Mouse (Mus musculus) bone marrow macrophage, adult 2 months (primary cell): ENCODE results near the gene Porcn.

ENCODE experiments used
- CTCF ChIP-seq: IDR thresholded peaks from 2 replicates; pipeline ENCODE4 v1.5.1; 2012; ENCODE audit warnings: low read depth, mild to moderate bottlenecking, low read length, moderate library complexity
- POLR2A ChIP-seq: IDR thresholded peaks from 2 replicates; pipeline ENCODE4 v1.6.1; 2012; ENCODE audit warnings: mild to moderate bottlenecking, low read depth, low read length, borderline replicate concordance

GRCm38 (mm10) chrX:8145153-8145991 lies 61.0 kb downstream of the Porcn start, which contains the start of gene Rbm3:
- TF ChIP-seq CTCF (no peak), POLR2A (no peak)
